Mouse (Mus musculus) right cerebral cortex, postnatal 36 days (tissue): ENCODE measurements around the gene Palm2.

ENCODE experiments used
- DNase-seq, 2 experiments: peaks; one replicate each; pipeline ENCODE4 v3.0.0; 2022; ENCODE audit warnings: low spot score in 2 of 2, mixed read lengths in 1 of 2

Gene Palm2

DNA sequence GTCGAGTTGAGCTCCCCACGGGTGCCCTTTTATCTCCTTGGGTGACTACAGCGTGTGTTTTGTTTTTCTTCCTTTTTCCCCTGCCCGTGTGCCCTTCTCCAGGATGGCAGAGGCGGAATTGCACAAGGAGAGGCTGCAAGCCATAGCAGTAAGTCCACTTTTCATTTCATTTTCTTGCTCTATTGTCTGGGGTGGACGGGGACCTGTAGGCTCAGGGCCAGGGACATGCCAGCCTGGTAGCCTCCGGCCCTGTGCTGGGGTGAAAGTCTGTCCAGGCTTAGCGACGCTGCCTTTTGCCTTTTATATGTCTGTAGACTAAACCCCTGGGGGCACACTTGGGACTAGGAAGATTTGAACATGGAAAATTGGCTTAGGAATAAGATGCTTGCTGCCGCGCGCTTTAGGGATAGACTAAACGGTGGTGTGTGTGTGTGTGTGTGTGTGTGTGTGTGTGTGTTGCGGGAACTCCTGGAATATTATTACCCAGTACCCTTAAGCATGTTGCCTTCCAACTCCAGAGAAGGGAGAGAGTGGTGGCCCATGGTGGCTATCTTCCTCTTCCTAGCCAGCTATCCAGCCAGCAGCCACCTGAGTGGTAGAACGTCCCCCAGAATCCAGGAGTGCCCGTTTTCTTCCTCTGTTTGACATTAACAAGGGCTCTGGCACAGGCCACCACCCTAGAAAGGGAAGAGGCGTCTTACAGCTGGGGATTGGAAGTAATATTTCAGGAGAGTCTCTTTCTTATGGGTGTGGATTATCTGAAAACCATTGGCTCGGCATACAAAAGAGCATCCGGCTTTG is 134.4 kb downstream of the Palm2 start:
- no peak for DNase-seq

DNA sequence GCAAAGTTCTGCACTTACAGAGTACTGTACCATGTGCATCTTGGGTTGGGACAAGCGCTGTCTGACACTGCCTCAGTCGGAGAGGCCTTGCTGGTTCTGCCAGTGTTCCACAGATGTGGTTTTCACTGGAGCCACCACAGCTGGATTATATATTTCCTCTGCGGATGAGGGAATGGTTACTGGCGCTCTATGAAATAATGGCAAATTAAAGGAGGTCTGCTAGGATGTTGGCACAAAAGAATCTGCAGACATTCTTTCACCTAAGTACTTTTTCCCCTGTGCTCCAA is 135.0 kb downstream of the Palm2 start:
- DNase-seq: no peak

DNA sequence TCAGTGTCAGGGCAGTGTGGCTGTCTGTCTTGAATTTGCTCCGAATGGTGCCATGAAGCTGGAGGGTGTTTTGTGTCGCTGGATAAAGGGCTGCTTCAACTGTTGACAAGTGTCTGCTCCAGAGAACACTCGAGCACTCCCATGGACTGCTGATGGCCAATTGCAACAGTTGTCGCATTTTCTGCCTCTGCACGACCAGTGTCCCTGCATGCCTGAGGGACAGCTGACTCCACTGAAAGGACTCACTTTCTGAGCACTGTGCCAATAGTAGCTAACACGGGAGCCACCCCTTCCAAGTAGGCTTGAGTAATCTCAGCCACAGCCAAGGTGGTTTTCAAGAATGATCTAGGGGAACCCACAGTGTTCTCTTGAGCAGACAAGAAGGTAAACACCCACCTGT is 135.7 kb downstream of the Palm2 start:
- DNase-seq: no peak

DNA sequence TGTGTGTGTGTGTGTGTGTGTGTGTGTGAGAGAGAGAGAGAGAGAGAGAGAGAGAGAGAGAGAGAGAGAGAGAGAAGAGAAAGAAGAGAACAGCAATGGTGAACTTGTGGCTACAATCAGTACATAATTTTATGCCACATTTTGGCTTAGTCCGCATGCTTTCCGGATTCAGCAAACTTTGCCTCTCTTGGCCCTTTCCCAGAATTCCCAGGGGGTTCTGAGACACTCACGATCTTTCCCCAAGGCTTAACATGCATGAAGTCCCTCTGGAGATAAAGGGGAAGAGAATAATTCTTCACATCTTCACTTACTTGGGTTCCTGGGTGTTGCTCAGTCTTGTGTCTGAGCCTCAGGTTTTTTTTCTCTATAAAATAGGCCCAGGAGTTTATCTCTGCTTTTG is 136.2 kb downstream of the Palm2 start:
- DNase-seq: no peak

DNA sequence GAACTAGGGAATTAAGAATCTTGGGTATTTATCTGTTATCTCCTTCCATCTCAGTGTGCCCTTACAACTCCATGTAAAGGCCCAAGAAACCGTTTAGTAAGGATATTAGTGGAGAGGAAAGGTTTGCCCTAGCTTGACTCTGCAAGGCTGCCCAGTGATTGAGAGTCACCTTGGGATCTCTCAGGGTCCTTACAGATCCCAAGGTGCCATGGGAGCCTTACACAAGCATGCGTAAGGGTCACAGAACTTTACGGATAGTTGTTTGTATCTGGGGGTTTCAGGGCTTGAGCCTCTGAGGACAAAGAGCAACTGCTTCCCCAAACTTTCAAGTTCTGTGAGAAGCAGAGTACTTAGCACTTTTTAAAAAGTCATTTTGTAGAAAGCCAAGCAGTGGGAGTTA is 140.1 kb downstream of the Palm2 start:
- no peak for DNase-seq

DNA sequence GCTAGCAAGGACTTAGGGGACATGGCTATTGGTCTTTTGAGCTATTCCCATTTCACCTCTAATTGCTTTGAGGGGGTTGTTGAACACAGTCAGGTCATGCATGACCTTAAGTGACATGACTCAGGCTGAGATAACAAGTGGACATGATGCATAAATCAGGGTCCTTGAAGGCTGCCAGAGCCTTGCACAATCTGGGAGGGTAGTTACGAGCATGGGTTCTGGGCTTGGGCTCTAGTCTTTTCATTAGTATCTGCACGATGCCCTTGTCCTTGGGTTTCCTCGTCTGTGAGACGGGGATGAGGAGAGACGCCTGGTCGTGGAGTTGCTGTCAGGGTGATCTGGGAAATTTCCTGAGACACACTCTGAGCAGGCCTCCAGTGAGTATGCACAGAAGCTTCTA is 140.6 kb downstream of the Palm2 start:
- no peak for DNase-seq

DNA sequence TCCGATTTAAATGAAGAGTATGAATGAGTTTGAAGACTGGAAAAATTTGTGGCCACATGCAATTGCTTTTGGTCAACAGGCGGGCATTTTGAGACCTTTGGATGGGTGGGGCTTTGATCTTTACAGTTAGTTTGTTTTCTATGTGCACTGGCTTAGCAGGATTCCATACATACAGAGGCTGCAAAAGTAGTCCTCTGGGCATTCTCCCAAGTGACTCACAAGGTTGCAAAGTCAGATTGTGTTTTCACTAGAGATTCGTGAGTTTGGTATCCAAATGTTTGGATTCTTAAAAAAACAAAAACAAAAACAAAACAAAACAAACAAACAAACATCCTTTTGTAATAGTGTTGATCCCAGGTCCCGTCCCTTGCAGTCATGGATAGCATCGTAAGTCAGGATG is 141.6 kb downstream of the Palm2 start:
- DNase-seq: no peak

DNA sequence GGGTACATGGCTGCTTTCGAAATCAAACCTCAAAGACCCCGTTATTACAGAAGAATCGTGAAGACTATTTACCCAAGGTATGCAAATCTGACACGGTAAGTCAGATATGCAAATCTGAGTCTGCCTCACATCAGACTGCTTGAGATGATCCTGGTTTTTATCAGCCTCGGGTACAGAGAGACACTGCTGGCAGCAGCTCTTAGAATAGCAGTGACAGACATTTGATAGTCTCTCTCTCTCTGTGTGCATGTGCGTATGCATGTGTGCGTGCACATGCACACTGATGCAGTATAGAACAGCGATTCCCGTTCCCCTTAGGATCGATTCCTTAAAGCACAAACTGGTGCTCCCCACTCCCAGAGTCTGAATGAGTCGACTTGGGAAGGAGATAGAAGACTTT is 142.0 kb downstream of the Palm2 start:
- DNase-seq: no peak

DNA sequence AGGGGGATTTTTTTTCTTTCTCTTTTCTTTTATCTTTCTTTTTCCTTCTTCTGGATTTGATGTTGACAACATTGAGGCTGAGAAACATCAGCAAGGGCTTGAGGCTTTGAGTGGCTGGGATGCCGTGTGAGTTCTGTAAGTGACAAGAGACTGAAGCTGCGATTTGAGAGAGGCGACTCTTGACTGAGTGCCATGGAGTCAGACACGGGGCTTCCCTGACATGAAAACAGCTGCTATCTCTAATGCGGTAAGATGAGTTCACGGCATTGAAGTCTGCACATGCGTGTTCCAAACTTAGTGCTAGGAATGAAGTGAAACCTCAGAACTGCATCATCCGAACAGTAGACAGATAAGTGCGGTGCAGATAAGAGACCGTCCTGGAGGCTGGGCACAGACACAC is 145.6 kb downstream of the Palm2 start:
- no peak for DNase-seq

DNA sequence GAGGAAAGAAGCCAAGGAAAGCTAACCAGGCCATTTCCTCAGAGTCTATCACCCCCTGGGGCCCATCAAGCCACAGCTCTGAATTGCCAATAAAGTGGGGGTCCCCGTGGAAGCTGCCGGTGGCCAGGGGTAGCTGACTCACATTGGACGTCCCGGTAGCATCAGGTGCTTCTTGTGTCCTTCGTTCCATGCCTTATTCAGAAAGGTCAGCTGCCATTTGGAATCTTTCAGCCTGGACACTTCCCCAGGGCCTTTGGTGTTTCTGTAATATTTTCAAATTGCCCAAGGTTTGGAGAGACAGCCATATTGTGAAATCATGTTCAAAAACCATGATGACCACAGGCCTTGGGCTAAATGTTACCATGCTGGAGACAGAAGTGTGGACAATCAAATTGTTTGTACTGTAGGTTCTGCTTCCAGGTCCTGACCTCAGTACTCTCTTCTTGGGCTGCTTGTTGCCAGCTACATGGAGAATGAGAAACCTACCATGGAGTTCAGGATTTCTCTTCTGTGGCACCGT is 151.3 kb downstream of the Palm2 start:
- DNase-seq: no peak

DNA sequence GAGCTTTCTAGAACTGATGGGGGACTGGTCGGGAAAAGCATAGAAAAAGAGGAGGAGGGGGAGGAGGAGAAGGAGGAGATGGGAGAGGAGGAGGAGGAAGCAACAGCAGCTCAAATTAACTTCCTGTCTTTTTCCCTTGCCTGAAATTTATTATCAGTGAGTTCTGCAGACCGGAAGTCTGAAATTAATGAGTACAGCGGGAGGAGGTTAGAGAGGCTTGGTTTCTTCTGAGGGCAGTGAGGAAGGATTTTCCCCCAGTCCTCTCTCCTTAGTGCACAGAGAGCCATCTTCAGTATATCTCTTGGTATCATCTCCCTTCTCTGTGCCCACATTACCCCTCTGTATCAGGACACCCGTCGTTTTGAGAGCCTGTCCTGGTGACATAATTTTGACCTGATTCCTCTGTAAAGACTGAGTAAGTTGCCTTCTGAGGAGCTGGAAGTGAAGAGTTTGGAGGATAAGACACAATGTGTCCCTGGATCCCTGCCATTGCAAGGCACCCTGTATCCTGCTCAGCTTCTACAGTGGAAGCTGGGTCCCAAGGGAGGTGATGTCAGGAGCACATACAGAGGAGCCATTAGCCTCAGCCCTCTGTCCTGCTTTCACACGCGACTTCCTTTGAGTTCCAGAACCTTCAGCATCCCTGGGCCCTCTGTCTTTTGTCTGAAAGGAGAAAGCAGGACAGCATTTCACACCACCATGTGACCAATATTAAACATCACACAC is 153.0 kb downstream of the Palm2 start:
- DNase-seq: no peak

DNA sequence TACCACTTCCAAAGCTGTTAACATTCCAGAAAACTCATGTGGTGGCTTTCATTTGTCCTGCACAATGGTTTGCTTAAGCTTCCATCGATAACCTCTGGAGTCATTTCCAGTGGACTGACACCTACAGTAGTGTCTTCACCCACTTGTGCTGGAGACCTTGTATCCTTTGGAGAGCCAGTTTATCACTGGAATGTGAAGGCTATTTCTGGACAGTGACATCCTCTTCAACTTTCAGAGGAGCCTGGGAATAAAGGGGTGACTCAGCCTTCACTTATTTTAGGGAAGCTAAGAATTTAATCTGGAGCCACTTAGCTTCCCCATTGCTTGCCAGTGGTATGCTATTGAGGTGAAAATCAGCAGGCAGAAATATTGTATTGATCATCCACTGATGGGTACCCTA is 154.3 kb downstream of the Palm2 start:
- DNase-seq: no peak

DNA sequence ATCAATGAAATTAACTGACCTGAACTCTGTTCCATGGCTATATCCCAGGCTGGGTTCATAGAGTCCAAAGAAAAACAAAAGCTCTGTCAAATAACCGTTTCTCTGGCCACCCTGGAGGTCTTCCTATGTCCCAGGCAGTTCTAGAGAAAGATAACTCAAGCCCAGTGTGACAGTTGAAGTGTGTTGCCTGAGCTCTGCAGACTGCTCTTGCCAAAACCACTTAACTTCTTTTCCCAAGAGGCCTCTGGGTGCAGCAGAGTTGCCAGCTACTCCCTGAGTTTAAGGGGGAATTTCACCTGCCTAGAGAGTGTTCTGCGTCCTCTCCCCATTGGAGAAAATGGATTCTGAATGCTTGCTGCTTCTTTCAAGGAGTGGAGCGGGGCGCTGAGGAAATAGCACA is 158.7 kb downstream of the Palm2 start:
- no peak for DNase-seq

DNA sequence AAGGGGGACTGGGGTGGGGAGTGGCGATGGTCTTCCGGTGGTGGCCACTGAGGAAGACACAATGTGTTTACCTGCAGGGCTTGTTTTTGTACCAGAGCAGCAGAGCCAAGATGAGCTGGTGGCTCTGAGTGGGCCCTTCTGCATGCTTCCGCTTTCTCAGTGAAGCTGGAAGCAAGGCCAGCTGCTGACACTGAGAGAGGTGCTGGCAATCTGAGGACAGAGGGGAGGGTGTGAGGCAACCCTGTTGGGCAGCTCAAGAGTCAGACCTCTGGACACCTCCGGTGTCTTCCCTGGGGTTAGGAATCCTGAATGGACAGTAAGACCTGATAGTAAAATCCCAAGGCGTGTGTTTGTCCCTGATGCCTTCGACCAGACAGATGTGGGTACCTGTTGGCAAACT is 165.9 kb downstream of the Palm2 start:
- DNase-seq: no peak

DNA sequence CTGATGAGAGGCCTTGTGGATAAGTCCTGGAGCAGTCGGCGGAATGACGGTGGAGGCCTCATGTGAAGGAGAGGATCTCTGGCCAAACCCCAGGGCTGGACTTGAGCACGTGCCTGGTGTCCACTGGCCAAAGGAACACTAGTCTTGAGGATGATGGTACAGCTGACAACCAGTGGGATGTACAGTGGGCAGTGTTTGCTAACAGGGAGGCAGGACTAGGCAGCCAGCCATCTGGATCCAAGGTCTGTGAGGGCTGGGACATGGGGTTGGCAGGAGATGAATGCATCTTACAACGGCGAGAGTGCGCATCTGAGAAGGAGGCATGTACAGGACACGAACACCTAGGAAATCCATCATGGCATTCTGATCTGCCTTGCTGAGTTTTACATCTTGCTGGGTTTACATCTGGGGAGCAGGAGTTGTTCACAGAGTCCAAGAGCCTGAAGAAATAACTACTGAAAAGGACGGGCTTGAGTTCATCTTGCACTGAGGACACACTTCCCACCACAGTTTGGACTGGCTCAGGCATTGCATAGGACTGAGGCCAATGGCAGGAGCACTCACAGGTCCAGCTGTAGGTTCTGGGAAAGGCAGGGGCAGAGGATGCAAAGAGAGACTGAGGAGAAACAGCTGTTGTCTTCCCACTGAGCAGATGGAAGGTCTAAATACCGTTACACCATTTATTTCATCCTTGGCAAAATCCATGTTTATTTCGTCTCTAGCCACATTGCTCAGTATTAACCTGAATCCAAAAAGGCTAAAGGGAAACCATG is 166.8 kb downstream of the Palm2 start:
- DNase-seq: no peak

DNA sequence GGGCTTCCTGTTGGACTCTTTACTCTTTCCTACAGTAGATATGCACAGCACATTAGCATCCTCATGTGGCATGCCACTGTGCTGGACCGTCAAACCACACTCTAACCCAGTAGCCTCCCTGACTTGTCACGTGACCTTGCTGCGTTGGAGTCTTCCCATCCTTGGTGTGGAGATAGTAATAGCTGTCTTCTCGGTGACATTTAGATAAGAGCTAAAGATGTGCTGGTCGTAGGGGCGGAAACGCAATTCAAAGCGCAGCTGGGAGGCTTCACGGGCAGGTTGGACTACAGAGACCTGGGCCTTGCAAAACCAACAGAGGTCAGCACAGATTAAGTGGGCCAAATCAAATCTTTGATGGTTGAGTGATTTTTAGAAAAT is 167.4 kb downstream of the Palm2 start:
- DNase-seq: no peak

DNA sequence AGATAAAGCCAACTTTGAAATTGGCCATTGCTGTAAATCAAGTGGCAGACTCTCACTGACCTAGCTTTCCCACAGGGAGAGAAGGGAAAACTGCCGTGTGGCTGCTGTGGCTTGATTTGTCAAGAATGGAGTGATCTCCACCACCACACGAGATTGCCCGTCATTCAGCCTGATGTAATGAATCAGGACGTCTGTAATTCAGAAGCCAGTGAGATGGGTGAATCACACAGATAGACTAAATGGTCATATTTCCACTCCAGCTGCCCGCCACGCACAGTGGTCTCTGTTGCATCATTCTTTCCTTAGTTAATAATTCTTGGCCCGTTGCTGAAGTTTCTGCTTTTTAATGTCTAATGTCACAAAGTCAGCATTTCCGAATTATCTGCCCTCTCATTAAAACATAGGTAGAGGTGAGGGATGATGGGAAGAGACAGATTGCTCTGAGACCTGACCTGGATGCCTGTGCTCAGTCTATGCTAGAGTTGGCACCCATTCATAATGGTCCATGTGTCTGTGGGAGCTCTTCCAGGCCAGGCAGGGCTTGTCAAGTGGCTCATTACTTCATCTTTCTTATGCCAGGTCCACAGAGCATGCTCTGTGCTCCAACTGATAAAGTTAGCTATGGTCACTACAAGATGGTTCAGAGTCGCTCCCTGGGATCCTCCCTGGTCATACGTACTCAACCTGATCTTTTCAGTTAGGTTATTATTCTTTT is 168.0 kb downstream of the Palm2 start:
- DNase-seq: no peak

DNA sequence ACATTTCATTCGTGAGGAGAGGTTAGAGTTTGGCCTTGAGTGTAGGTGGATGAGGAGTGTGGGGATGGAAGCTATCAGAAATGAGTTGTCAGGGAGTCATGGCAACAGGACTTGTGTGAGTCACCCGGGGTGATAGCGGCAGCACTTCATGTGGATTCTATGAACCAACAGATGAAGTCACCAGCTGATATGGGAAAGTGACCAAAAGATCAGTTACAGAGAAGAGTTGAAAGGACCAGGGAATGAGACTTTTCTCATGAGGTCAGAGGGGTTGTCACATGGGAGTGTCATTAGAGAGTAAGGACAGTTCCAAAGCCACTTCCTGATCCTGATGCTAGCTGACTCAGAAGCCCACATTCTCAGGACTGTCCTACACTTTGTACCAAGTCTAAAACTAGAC is 172.2 kb downstream of the Palm2 start:
- no peak for DNase-seq

DNA sequence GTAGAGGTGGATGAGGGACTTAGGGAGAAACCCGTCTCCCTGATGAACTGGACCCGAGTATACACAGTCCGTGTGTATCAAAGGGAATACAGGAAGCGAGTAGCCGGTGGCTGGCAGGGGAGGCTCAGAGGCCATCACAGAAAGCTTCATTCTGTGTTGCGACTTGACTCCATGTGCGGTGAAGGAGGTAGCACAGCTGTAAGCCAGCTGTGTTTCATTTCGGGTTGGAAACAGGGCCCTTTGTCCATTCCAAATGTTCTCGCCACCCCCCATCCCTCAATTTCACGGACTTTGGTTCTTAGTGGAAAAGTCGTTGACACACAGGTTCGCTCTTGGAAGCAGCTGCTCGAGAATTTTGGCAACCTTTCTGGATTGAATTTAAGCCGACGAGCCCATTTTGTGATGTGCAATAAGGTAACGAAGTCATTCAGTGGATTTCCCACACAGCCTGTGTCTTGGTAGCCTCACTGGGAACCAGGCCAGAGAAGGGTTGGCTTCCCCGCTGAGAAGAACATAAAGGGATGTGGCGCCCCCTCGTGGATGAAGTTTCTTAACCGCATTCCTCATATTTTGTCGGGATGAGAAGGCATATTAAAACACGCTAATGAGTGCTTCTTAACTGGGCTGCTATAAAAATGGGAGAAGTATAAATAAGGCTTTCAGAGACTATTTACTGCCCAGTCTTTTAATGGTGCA is 173.3 kb downstream of the Palm2 start:
- DNase-seq: peak; percentile 72 to 76

DNA sequence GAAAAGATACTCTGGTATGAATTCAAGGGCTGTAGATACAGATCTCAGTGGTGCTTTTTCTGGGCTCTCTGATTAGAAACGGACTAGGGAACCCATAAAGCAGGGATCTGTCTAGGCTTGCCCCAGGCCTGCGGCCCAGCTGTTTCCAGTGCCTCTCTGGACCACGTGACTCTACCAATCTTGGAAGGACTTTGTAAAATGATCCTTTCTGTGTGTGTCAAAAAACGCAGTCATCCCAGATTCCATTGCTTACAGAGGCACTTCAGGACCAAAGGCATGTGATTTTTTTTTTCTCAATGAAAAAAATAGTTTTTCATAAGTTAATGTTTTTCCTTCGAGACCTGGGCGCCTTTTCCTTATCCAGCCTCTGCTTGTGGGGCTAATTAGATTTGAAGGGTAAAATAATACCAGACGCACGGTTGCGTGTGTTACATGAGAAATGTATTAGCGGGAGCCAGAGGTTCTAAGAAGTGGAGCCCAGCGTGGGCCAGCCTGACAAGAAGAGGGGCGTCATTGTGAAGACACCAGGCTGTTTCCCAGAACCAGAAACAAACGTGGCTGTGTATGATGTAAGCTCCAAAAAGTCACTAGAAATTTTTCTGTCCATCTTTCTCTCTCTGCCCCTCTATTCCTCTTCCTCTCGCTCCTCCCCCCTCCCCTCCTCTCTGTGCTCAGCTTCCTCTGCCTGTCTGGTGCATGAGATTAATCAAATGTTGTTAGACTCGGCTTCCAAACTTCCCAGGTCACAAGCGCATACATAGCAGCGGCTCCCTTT is 177.4 kb downstream of the Palm2 start:
- DNase-seq: no peak

DNA sequence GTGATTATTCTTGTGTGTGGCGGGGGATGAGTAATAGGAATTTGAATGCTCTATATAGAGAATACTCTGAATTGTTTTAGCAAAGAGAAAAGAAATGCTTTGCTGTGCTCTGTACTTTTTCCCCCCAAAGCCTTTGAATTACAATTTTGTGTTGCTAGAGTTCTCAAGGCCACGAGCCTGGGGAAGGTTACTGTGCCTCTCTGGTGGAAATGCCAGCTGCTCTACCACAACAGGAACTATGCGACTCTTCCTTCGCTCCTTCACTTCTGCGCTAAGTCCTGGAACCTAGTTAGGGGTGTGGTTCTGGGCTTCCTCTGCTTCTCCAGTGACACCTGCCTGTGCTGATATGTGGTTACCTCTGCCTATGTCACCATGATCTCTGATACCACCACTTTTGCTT is 178.7 kb downstream of the Palm2 start:
- no peak for DNase-seq
